In the genomic region with DNA sequence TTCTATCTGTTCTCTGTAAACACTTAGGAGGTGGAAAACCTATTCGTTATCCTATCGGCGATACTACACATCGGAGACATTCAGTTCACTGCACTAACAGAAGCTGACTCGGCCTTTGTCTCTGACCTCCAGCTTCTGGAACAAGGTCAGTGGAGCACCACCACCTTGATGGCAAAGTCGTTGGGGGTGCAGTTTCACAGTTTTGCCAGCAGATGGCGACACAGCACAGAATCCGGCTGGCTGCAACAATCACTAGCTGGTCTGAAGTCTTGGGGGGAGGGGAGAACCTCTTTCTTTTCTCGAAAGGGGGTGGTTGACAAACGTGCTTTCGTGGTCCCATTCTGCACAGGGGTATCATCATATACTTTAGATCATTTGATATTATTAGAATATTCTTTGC, we compare ENCODE assay signal across 9 mouse cellular contexts.
A peak's percentile ranks its signal among the peaks of the same experiment; 100 is the strongest.
DNase-seq lines count a peak whose midpoint lies in the region; ATAC-seq lines count a peak whose summit lies in the region.
"Had no signal": no experiment of that assay in that cellular context is flagged by ENCODE, and none has a peak within 500 bp of the region (broad histone marks: within the 10 kb centered on the region; RNA-seq: fewer than 3 reads in every experiment).

No protein-coding gene starts in this region.

- no peak for ATAC-seq in CD4-positive, CD25-positive, alpha-beta regulatory T cell, adult 4 months
- ATAC-seq in intestine, embryonic 15.5 days = 0 out of 2 replicates have a peak, but pooled peaks have one; percentile 47
- ATAC-seq in midbrain, embryonic 16.5 days = peak; percentile 36; the same call in 1 of the 2 replicates

- intact Hi-C loops in left cerebral cortex, postnatal 25 days (cut with DNase I) = loop anchor here (1.0 to 5.0 kb wide), 3 partner anchors 569 to 749 kb away; partner anchors contain the start of gene Irs2

- no peak overlapping the region for H3K4me2 ChIP-seq in intestine, embryonic 15.5 days (replicated peaks)
- no peak overlapping the region for H3K4me2 ChIP-seq in midbrain, embryonic 16.5 days (ENCODE audit: low read length)

- no peaks in the 10 kb centered on the region for H3K27me3 ChIP-seq in intestine, embryonic 15.5 days (replicated peaks)
- H3K27me3 ChIP-seq in midbrain, embryonic 16.5 days (ENCODE audit: control insufficient read depth, insufficient read depth, low read depth, low read length) = no peaks in the 10 kb centered on the region

- H3K4me1 ChIP-seq in intestine, embryonic 15.5 days (replicated peaks) = no peaks in the 10 kb centered on the region
- H3K4me1 ChIP-seq in midbrain, embryonic 16.5 days (ENCODE audit: control insufficient read depth, insufficient read depth, low read length) = peaks cover 5% of the 10 kb centered on the region

- no peak overlapping the region for H3K9ac ChIP-seq in intestine, embryonic 15.5 days
- H3K9ac ChIP-seq in midbrain, embryonic 16.5 days (ENCODE audit: low read depth, low read length) = no peak overlapping the region

- no peak overlapping the region for H3K4me3 ChIP-seq in intestine, embryonic 15.5 days (replicated peaks)
- H3K4me3 ChIP-seq in midbrain, embryonic 16.5 days (ENCODE audit: low read depth, low read length) = no peak overlapping the region
- H3K4me3 ChIP-seq: myocyte had no signal

- peak; percentile 68 for DNase-seq in CD4-positive, CD25-positive, alpha-beta regulatory T cell, adult 2 months (ENCODE audit: low read depth, low spot score)
- peak; percentile 84 to 86 for DNase-seq in cerebellum, postnatal 14 days
- peak; percentile 75 to 83 for DNase-seq in frontal cortex, postnatal 36 days (ENCODE audit: low spot score in 2 of 2)
- DNase-seq in left cerebral cortex, postnatal 25 days (ENCODE audit: low spot score in 2 of 2) = peak; percentile 77 to 82
- peak; percentile 26 for DNase-seq in spleen, adult 12 weeks (ENCODE audit: low spot score)

- H3K36me3 ChIP-seq in intestine, embryonic 15.5 days = no peaks in the 10 kb centered on the region
- no peaks in the 10 kb centered on the region for H3K36me3 ChIP-seq in midbrain, embryonic 16.5 days (ENCODE audit: control insufficient read depth, insufficient read depth, low read length)

- 14% methylated on average over 11 of the region's 11 CpGs for WGBS in intestine, embryonic 15.5 days
- WGBS in midbrain, embryonic 16.5 days = 14% methylated on average over 11 of the region's 11 CpGs

- H3K27ac ChIP-seq in intestine, embryonic 15.5 days = no peak overlapping the region
- H3K27ac ChIP-seq in midbrain, embryonic 16.5 days (ENCODE audit: low read length) = no peak overlapping the region

- no peaks in the 10 kb centered on the region for H3K9me3 ChIP-seq in intestine, embryonic 15.5 days
- no peaks in the 10 kb centered on the region for H3K9me3 ChIP-seq in midbrain, embryonic 16.5 days (replicated peaks; ENCODE audit: control insufficient read depth, low read length, poor library complexity, severe bottlenecking)

Comparison
In these comparisons a context has a peak if more than half of its experiments do, and no peak if none do; other contexts are left out.
1. DNase-seq: peak in every context shown above with its lines; median percentile 85 in cerebellum, postnatal 14 days; 80 in left cerebral cortex, postnatal 25 days; 79 in frontal cortex, postnatal 36 days; 68 in CD4-positive, CD25-positive, alpha-beta regulatory T cell, adult 2 months; 26 in spleen, adult 12 weeks.